Mouse (Mus musculus) intestine, embryonic 15.5 days (tissue): Measurements from ENCODE around the gene Gm10842. TPM values are rescaled to one million over a fixed set of nuclear protein-coding genes. Genes with fewer than 3 reads are reported as not detected.
"Not testable (repeated sequence)": the region's sequence is repeated elsewhere in the genome, so short reads cannot be mapped to it uniquely, and the experiment has no call there.

Experiments used
- ATAC-seq: fragments of 200-750 bp; cut with Nextera tagmentation; 2 replicates; pipeline ENCODE4 v1.8.0; 2017; ENCODE audit warnings: moderate TSS enrichment, moderate library complexity
- H3K27ac ChIP-seq: fragments of 300-500 bp; sonication (generic); 2 replicates; pipeline ENCODE4 v1.5.1; 2015; ENCODE audit warnings: mild to moderate bottlenecking, inconsistent platforms
- H3K27me3 ChIP-seq: fragments of 300-500 bp; sonication (generic); replicated peaks from 2 replicates; pipeline ENCODE4 v1.6.1; 2015; ENCODE audit warnings: inconsistent platforms
- H3K36me3 ChIP-seq: fragments of 300-500 bp; sonication (generic); 2 replicates; pipeline ENCODE4 v1.6.1; 2015; ENCODE audit warnings: inconsistent platforms
- H3K4me1 ChIP-seq: fragments of 300-500 bp; sonication (generic); replicated peaks from 2 replicates; pipeline ENCODE4 v1.6.1; 2015; ENCODE audit warnings: inconsistent platforms
- H3K4me2 ChIP-seq: fragments of 300-500 bp; sonication (generic); replicated peaks from 2 replicates; pipeline ENCODE4 v1.6.1; 2015; ENCODE audit warnings: mild to moderate bottlenecking, inconsistent platforms
- H3K4me3 ChIP-seq: fragments of 300-500 bp; sonication (generic); replicated peaks from 2 replicates; pipeline ENCODE4 v1.5.1; 2015; ENCODE audit warnings: inconsistent platforms
- H3K9ac ChIP-seq: fragments of 300-500 bp; sonication (generic); 2 replicates; pipeline ENCODE4 v1.6.1; 2015; ENCODE audit warnings: inconsistent platforms
- H3K9me3 ChIP-seq: fragments of 300-500 bp; sonication (generic); 2 replicates; pipeline ENCODE4 v1.6.1; 2016; ENCODE audit warnings: inconsistent platforms
- WGBS: fragments of 180-500 bp; shearing (Covaris S2); methylation state at CpG from one replicate; pipeline ENCODE4 v1.1.7; 2015; 5-methylcytosine and 5-hydroxymethylcytosine counted together
- polyA plus RNA-seq: library from polyadenylated mRNA; unstranded; fragments of >200 nt; fragmentation: Nextera tagmentation; extraction: Ambion mirVana; gene quantifications from 2 replicates; pipeline ENCODE4 v1.2.1, GENCODE M21; 2015

The Gm10842 gene
- polyA plus RNA-seq = not detected in 2 replicates

- Histone ChIP-seq H3K36me3 (no peaks in the 10 kb centered on the region), H3K27me3 (no peaks in the 10 kb centered on the region), H3K4me2 (no peak within 1 kb of the TSS), H3K9me3 (no peaks in the 10 kb centered on the region), H3K4me1 (no peaks in the 10 kb centered on the region), H3K9ac (no peak within 1 kb of the TSS), H3K4me3 (no peak within 1 kb of the TSS), H3K27ac (no peak within 1 kb of the TSS)
- no peak for ATAC-seq
- WGBS = 85% methylated on average over 3 of the region's 3 CpGs
These were observed at the start of gene Gm10842 for GRCm38 (mm10) chr11:105146593-105146992. TSS of gene Gm10842 (plus strand) at chr11:105146893.

- H3K4me2 ChIP-seq, ATAC-seq, H3K27me3 ChIP-seq, H3K4me1 ChIP-seq, H3K9ac ChIP-seq, H3K27ac ChIP-seq, H3K36me3 ChIP-seq, H3K9me3 ChIP-seq, H3K4me3 ChIP-seq: not testable (repeated sequence)
- WGBS = 77% methylated on average over 22 of the region's 22 CpGs
These were observed 34.2 kb upstream of the Gm10842 start for GRCm38 (mm10) chr11:105112448-105112847.

- 86% methylated on average over 7 of the region's 7 CpGs for WGBS
- H3K27ac ChIP-seq = no peak overlapping the region
- no peaks in the 10 kb centered on the region for H3K9me3 ChIP-seq
- H3K4me2 ChIP-seq = no peak overlapping the region
- H3K27me3 ChIP-seq = no peaks in the 10 kb centered on the region
- no peaks in the 10 kb centered on the region for H3K4me1 ChIP-seq
- no peak overlapping the region for H3K9ac ChIP-seq
- no peaks in the 10 kb centered on the region for H3K36me3 ChIP-seq
- H3K4me3 ChIP-seq = no peak overlapping the region
- no peak for ATAC-seq
These were observed 28.9 kb upstream of the Gm10842 start for GRCm38 (mm10) chr11:105117814-105118213.

- Histone ChIP-seq H3K9ac (no peak overlapping the region), H3K27me3 (no peaks in the 10 kb centered on the region), H3K4me2 (no peak overlapping the region), H3K4me1 (no peaks in the 10 kb centered on the region), H3K4me3 (no peak overlapping the region), H3K27ac (no peak overlapping the region), H3K36me3 (no peaks in the 10 kb centered on the region), H3K9me3 (no peaks in the 10 kb centered on the region)
- WGBS = 33% methylated on average over 4 of the region's 4 CpGs
- no peak for ATAC-seq
These were observed 26.1 kb upstream of the Gm10842 start for GRCm38 (mm10) chr11:105120551-105121061.

GRCm38 (mm10) chr11:105121792-105122191 is 24.9 kb upstream of the Gm10842 start:
- H3K4me1 ChIP-seq, H3K27me3 ChIP-seq, H3K9ac ChIP-seq, H3K4me3 ChIP-seq, H3K9me3 ChIP-seq, H3K27ac ChIP-seq, ATAC-seq, H3K4me2 ChIP-seq, H3K36me3 ChIP-seq: not testable (repeated sequence)
- 78% methylated on average over 5 of the region's 5 CpGs for WGBS

GRCm38 (mm10) chr11:105123986-105124385 is 22.7 kb upstream of the Gm10842 start:
- ATAC-seq = 0 out of 2 replicates have a peak, but pooled peaks have one; percentile 1
- 14% methylated on average over 9 of the region's 9 CpGs for WGBS
- Histone ChIP-seq H3K27ac (no peak overlapping the region), H3K9me3 (no peaks in the 10 kb centered on the region), H3K4me3 (no peak overlapping the region), H3K4me2 (no peak overlapping the region), H3K9ac (no peak overlapping the region), H3K4me1 (peaks cover 11% of the 10 kb centered on the region), H3K27me3 (no peaks in the 10 kb centered on the region), H3K36me3 (no peaks in the 10 kb centered on the region)

- WGBS = 2% methylated on average over 37 of the region's 38 CpGs
These were observed 20.8 kb upstream of the Gm10842 start, which contains the start of gene Mettl2 for GRCm38 (mm10) chr11:105125735-105126519. TSS of gene Mettl2 (plus strand) at chr11:105126425.

GRCm38 (mm10) chr11:105126520-105127029 is 20.1 kb upstream of the Gm10842 start:
- Histone ChIP-seq H3K4me3 (peak overlapping the region; percentile 97), H3K27me3 (no peaks in the 10 kb centered on the region), H3K9me3 (no peaks in the 10 kb centered on the region), H3K4me2 (peak overlapping the region; percentile 75), H3K36me3 (peaks cover 9% of the 10 kb centered on the region), H3K9ac (peak overlapping the region; percentile 73), H3K4me1 (peaks cover 11% of the 10 kb centered on the region), H3K27ac (no peak overlapping the region)
- ATAC-seq = peak; percentile 47
- WGBS = 0% methylated on average over 49 of the region's 49 CpGs

More at GRCm38 (mm10) chr11:105125735-105126519, 20.8 kb upstream of the Gm10842 start, which contains the start of gene Mettl2:
- peak; percentile 95 for ATAC-seq
- H3K4me1 ChIP-seq = peaks cover 11% of the 10 kb centered on the region
- H3K4me2 ChIP-seq = peak within 1 kb of the TSS; percentile 76
- H3K9me3 ChIP-seq = no peaks in the 10 kb centered on the region
- peak within 1 kb of the TSS; percentile 97 for H3K4me3 ChIP-seq
- H3K36me3 ChIP-seq = 0 out of 2 replicates have a peak, but pooled peaks cover 5% of the 10 kb centered on the region
- H3K27me3 ChIP-seq = no peaks in the 10 kb centered on the region
- peak within 1 kb of the TSS; percentile 73 for H3K9ac ChIP-seq
- peak within 1 kb of the TSS; percentile 84 for H3K27ac ChIP-seq

- H3K4me2 ChIP-seq = no peak overlapping the region
- H3K9me3 ChIP-seq = no peaks in the 10 kb centered on the region
- H3K9ac ChIP-seq = no peak overlapping the region
- H3K27me3 ChIP-seq = no peaks in the 10 kb centered on the region
- no peak for ATAC-seq
- H3K4me1 ChIP-seq = no peaks in the 10 kb centered on the region
- H3K27ac ChIP-seq = no peak overlapping the region
- WGBS = 83% methylated on average over 7 of the region's 7 CpGs
- peaks cover 44% of the 10 kb centered on the region for H3K36me3 ChIP-seq
- no peak overlapping the region for H3K4me3 ChIP-seq
These were observed 11.0 kb upstream of the Gm10842 start for GRCm38 (mm10) chr11:105135692-105136091.

GRCm38 (mm10) chr11:105137255-105137654 is 9.4 kb upstream of the Gm10842 start:
- not testable (repeated sequence) for ATAC-seq
- 91% methylated on average over 2 of the region's 2 CpGs for WGBS
- H3K36me3 ChIP-seq = peaks cover 40% of the 10 kb centered on the region

GRCm38 (mm10) chr11:105140512-105140911 is 6.2 kb upstream of the Gm10842 start:
- H3K4me1 ChIP-seq, H3K27ac ChIP-seq, H3K9ac ChIP-seq, H3K4me2 ChIP-seq, H3K27me3 ChIP-seq, H3K4me3 ChIP-seq, H3K9me3 ChIP-seq, ATAC-seq: not testable (repeated sequence)
- 94% methylated on average over 8 of the region's 8 CpGs for WGBS
- H3K36me3 ChIP-seq = peaks cover 21% of the 10 kb centered on the region

More at GRCm38 (mm10) chr11:105137255-105137654, 9.4 kb upstream of the Gm10842 start:
- not testable (repeated sequence) for H3K4me2 ChIP-seq, H3K27me3 ChIP-seq, H3K9ac ChIP-seq, H3K4me3 ChIP-seq, H3K27ac ChIP-seq, H3K9me3 ChIP-seq, H3K4me1 ChIP-seq

- Histone ChIP-seq H3K4me1 (no peaks in the 10 kb centered on the region), H3K9ac (no peak overlapping the region), H3K27me3 (no peaks in the 10 kb centered on the region), H3K9me3 (no peaks in the 10 kb centered on the region), H3K4me2 (no peak overlapping the region), H3K4me3 (no peak overlapping the region), H3K36me3 (peaks cover 16% of the 10 kb centered on the region), H3K27ac (no peak overlapping the region)
- ATAC-seq = no peak
- WGBS = 93% methylated on average over 5 of the region's 5 CpGs
These were observed 5.6 kb upstream of the Gm10842 start for GRCm38 (mm10) chr11:105141115-105141514.
